Mouse (Mus musculus) leukemia stem cell, adult 10-12 weeks (primary cell): ENCODE results near the gene Olfr1215. TPM values are rescaled to one million over a fixed set of nuclear protein-coding genes. Genes with fewer than 3 reads are reported as not detected.

Source experiments
- polyA plus RNA-seq: library from polyadenylated mRNA; stranded (reverse); fragments of >175 nt; gene quantifications from 2 replicates; pipeline ENCODE4 v1.2.3, GENCODE M21; 2012; ENCODE audit warnings: low replicate concordance

The Olfr1215 gene
- polyA plus RNA-seq, result not detected in 2 replicates

DNA sequence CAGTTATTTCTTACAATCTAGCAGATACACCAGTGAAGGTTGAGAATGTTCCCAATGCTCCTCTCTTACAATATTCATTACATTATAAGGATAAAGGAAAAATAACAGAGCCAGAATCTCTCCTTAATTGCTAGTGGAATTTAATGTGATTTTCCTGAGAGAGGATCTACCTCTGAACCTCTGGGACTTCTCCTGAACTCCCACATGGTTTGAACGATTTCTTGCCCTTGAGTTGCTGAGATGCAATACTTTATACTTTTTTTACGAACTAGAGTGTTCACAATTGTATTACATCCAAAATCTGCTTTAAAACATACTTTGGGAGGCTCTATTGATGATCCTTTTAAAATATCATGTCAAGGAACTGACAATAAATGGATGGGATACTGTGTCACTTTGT, at the start of gene Olfr1215:
Gene Olfr1215 (minus strand): TSS at position 101 of the 400 bp plus-strand sequence.

DNA sequence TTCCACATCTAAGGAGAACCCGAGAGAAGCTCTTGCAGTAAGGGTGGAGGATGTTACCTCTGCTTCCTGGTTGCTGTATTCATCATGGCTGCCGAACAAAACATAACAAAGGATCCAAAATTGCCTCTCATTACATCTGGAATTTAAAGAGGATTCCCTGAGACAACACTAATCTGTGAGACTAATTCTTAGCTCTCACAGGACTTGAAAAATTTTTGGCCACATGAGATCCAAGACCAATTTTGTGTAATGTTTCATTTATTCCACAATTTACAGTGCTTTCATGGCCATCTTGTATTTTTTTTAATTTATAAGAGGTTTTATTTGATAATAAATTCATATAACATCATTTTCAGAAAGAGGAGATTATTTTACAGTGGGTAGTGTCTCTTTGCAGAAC, 25.2 kb upstream of the Olfr1215 start, which contains the start of gene Olfr1217:
Gene Olfr1217 (minus strand): TSS at position 101 of the 400 bp plus-strand sequence.

DNA sequence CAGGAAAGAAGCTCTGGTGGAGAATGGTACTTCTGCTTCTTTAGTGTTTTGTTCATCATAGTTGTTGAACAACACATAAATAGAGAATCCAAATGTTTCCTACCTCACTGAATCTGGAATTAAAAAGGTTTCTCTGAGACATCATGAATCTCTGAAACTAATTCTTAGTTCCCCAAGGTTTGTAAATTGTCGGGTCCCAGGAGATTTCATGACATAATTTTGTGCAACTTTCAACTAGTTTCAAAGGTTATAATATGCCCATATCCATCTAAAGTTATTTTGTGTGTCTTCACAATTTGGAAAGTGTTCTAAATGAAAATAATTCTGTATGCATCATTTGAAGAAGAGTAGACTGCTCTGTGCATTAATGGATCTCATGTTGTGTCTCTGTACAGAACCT, 11.5 kb upstream of the Olfr1215 start, which contains the start of gene Olfr1216:
Gene Olfr1216 (minus strand): TSS at position 101 of the 400 bp plus-strand sequence.

DNA sequence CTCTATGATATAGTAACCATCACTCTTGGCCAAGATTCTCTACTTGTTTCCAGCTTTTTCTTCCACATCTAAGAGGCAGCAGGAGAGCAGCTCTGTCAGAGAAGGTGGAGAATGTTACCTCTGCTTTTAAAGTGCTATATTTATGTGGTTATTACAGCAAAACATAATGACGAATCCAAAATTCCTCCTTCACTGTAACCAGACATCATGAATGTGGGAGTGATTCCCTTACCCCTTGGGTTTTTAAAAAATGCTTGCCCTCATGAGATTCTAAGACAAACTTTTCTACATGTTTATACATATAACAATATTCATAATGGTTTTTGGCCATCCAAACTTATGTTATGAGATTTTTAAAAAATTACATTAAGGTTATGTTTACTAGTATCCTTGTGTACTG, 14.2 kb downstream of the Olfr1215 start, which contains the start of gene Olfr1214:
Gene Olfr1214 (minus strand): TSS at position 101 of the 400 bp plus-strand sequence.

DNA sequence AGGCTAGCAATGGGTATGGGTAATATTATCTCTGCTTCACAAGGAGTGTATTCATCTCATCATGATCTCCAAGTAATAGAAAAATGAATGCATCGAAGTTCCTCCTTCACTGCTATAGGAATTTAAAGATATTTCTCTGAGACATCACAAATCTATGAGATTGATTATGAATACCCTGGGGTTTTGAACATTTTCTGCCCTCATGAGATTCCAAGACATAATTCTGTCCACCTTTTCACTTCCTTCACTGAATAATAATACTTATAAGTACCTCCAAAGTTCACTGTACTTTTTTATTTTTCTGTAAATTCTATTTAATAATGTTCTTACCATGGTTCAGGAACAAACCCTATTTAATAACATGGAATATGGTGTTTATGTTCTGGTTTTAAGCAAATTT, 26.6 kb downstream of the Olfr1215 start, which contains the start of gene Gm13762:
Gene Gm13762 (minus strand): TSS at position 101 of the 400 bp plus-strand sequence.

DNA sequence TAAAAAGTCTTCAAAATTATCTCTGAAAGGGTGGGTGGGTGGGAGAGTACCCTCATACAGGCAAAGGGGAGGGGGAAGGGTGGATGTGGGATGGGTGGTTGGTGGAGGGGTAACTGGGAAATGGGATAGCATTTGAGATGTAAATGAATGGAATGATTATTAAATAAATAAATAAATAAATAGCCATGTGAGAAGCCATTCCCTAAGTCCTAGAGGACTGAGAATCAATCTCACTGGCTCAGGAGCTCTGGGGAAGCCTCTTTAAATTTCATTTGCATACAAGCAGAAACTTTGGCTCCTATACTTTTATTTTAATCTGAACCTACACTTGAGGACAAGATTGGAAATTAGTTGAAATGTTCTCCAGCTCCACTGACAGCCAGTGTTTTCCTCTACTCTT, 53.1 kb downstream of the Olfr1215 start, which contains the start of gene Olfr1212:
Gene Olfr1212 (plus strand): TSS at position 301 of the 400 bp plus-strand sequence.

Other genes starting within 250 kb of the Olfr1215 start
- not detected in 2 replicates for gene Olfr1199, start 246.5 kb downstream of the Olfr1215 start, polyA plus RNA-seq
- not detected in 2 replicates for gene Olfr1200, start 236.5 kb downstream of the Olfr1215 start, polyA plus RNA-seq
- gene Olfr1201, start 213.9 kb downstream of the Olfr1215 start, polyA plus RNA-seq, result not detected in 2 replicates
- gene Olfr1202, start 192.5 kb downstream of the Olfr1215 start, polyA plus RNA-seq, result not detected in 2 replicates
- gene Olfr1205, start 177.2 kb downstream of the Olfr1215 start, polyA plus RNA-seq, result not detected in 2 replicates
- gene Olfr1204, start 157.7 kb downstream of the Olfr1215 start, polyA plus RNA-seq, result not detected in 2 replicates
- not detected in 2 replicates for gene Olfr1206, start 143.7 kb downstream of the Olfr1215 start, polyA plus RNA-seq
- not detected in 2 replicates for gene Olfr1208, start 104.7 kb downstream of the Olfr1215 start, polyA plus RNA-seq
- not detected in 2 replicates for gene Olfr1209, start 91.8 kb downstream of the Olfr1215 start, polyA plus RNA-seq
- gene Olfr1211, start 68.9 kb downstream of the Olfr1215 start, polyA plus RNA-seq, result not detected in 2 replicates
- gene Olfr1212, start 53.0 kb downstream of the Olfr1215 start, polyA plus RNA-seq, result 0.33 TPM in 1 of 2 replicates, not detected in the other
- not detected in 2 replicates for gene Gm13762, start 26.7 kb downstream of the Olfr1215 start, polyA plus RNA-seq
- not detected in 2 replicates for gene Olfr1214, start 14.3 kb downstream of the Olfr1215 start, polyA plus RNA-seq
- gene Olfr1216, start 11.4 kb upstream of the Olfr1215 start, polyA plus RNA-seq, result not detected in 2 replicates
- not detected in 2 replicates for gene Olfr1217, start 25.1 kb upstream of the Olfr1215 start, polyA plus RNA-seq
- not detected in 2 replicates for gene Olfr1218, start 54.2 kb upstream of the Olfr1215 start, polyA plus RNA-seq
- not detected in 2 replicates for gene Olfr1219, start 76.5 kb upstream of the Olfr1215 start, polyA plus RNA-seq
- gene Olfr1220, start 99.9 kb upstream of the Olfr1215 start, polyA plus RNA-seq, result not detected in 2 replicates
- not detected in 2 replicates for gene Olfr1221, start 110.3 kb upstream of the Olfr1215 start, polyA plus RNA-seq
- gene Olfr1222, start 126.1 kb upstream of the Olfr1215 start, polyA plus RNA-seq, result not detected in 2 replicates
- gene Olfr1223, start 144.6 kb upstream of the Olfr1215 start, polyA plus RNA-seq, result not detected in 2 replicates
- 0.26 TPM in 1 of 2 replicates, not detected in the other for gene Olfr1224-ps1, start 157.1 kb upstream of the Olfr1215 start, polyA plus RNA-seq
- not detected in 2 replicates for gene Olfr1225, start 167.7 kb upstream of the Olfr1215 start, polyA plus RNA-seq
- gene Olfr1226, start 193.1 kb upstream of the Olfr1215 start, polyA plus RNA-seq, result not detected in 2 replicates
- not detected in 2 replicates for gene Olfr1228, start 247.1 kb upstream of the Olfr1215 start, polyA plus RNA-seq